Mouse (Mus musculus) heart, adult 2 months (tissue): ENCODE data around the gene Hs3st1. TPM values are rescaled to one million over a fixed set of nuclear protein-coding genes. Genes with fewer than 3 reads are reported as not detected.

Experiments used
- DNase-seq, 2 experiments: peaks; one replicate each; pipeline ENCODE4 v3.0.0; 2021
- H3K27ac ChIP-seq: fragments of 200-600 bp; 2 replicates; pipeline ENCODE4 v1.8.1; 2022
- H3K27me3 ChIP-seq: fragments of 200-500 bp; 2 replicates; pipeline ENCODE4 v1.6.1; 2012; ENCODE audit warnings: mild to moderate bottlenecking, low read length, inconsistent platforms, mixed read lengths; ENCODE audit not compliant: control insufficient read depth, insufficient read depth
- H3K36me3 ChIP-seq: fragments of 200-500 bp; 2 replicates; pipeline ENCODE4 v1.6.1; 2012; ENCODE audit warnings: low read length, inconsistent platforms; ENCODE audit not compliant: control insufficient read depth, insufficient read depth
- H3K4me1 ChIP-seq: fragments of 200-500 bp; 2 replicates; pipeline ENCODE4 v1.6.1; 2011; ENCODE audit warnings: low read length; ENCODE audit not compliant: control insufficient read depth, insufficient read depth
- H3K4me3 ChIP-seq: fragments of 200-600 bp; 2 replicates; pipeline ENCODE4 v1.8.1; 2022
- H3K79me2 ChIP-seq: fragments of 200-500 bp; replicated peaks from 2 replicates; pipeline ENCODE4 v1.6.1; 2012; ENCODE audit warnings: mild to moderate bottlenecking, inconsistent platforms, low read length, moderate library complexity, mixed read lengths; ENCODE audit not compliant: control insufficient read depth, insufficient read depth
- H3K9ac ChIP-seq: fragments of 200-500 bp; 2 replicates; pipeline ENCODE4 v1.6.1; 2012; ENCODE audit warnings: low read depth, mild to moderate bottlenecking, control low read depth, inconsistent platforms, low read length, mixed read lengths
- CTCF ChIP-seq: fragments of 200-600 bp; IDR thresholded peaks from 2 replicates; pipeline ENCODE4 v1.8.1; 2022; ENCODE audit warnings: antibody characterized with exemption, mild to moderate bottlenecking, moderate library complexity
- EP300 ChIP-seq: fragments of 200-500 bp; IDR thresholded peaks from 2 replicates; pipeline ENCODE4 v1.6.1; 2011; ENCODE audit warnings: low read depth, low read length, control low read depth; ENCODE audit not compliant: insufficient read depth
- POLR2A ChIP-seq: fragments of 200-500 bp; IDR thresholded peaks from 2 replicates; pipeline ENCODE4 v1.6.1; 2011; ENCODE audit warnings: mild to moderate bottlenecking, low read depth, low read length, control low read depth; ENCODE audit not compliant: insufficient read depth
- WGBS: fragments of 180-500 bp; shearing (Covaris S2); methylation state at CpG from one replicate; pipeline ENCODE4 v1.1.7; 2018; 5-methylcytosine and 5-hydroxymethylcytosine counted together
- intact Hi-C: fragments of 180-260 bp; cut with DNase I; formaldehyde crosslinking; loops from one replicate; pipeline ENCODE4 v1.15.1; 2025
- polyA plus RNA-seq: library from polyadenylated mRNA; depleted of rRNA; stranded (reverse); fragments of >200 nt; gene quantifications from 2 replicates; pipeline ENCODE4 v1.2.3, GENCODE M21; 2012
- total RNA-seq, 2 experiments: library from RNA; stranded (reverse); gene quantifications; 2 replicates each; pipeline ENCODE4 v1.2.3; 2021

Gene Hs3st1
- total and polyA plus RNA-seq, 3 experiments = 4.3 to 13.3 (median 7.5) TPM

- Histone ChIP-seq H3K9ac (no peak overlapping the region), H3K36me3 (no peaks in the 10 kb centered on the region), H3K4me3 (no peak overlapping the region), H3K27ac (no peak overlapping the region), H3K27me3 (no peaks in the 10 kb centered on the region), H3K79me2 (no peaks in the 10 kb centered on the region), H3K4me1 (no peaks in the 10 kb centered on the region)
- intact Hi-C loops = no loop called here
- TF ChIP-seq CTCF (no peak), POLR2A (no peak)
- 51% methylated on average over 5 of the region's 5 CpGs for WGBS
- no peak for DNase-seq
Measured at GRCm38 (mm10) chr5:39733013-39733749, 22.1 kb downstream of the Hs3st1 start.

GRCm38 (mm10) chr5:39715694-39716550, 39.4 kb downstream of the Hs3st1 start:
- intact Hi-C loops = no loop called here
- TF ChIP-seq EP300 (no peak), CTCF (no peak), POLR2A (no peak)
- Histone ChIP-seq H3K27ac (no peak overlapping the region), H3K4me1 (no peaks in the 10 kb centered on the region), H3K79me2 (no peaks in the 10 kb centered on the region), H3K4me3 (no peak overlapping the region), H3K36me3 (no peaks in the 10 kb centered on the region), H3K9ac (no peak overlapping the region), H3K27me3 (no peaks in the 10 kb centered on the region)
- no peak for DNase-seq
- 64% methylated on average over 13 of the region's 13 CpGs for WGBS

- no peak for DNase-seq
- H3K79me2 ChIP-seq = no peaks in the 10 kb centered on the region
- no peaks in the 10 kb centered on the region for H3K27me3 ChIP-seq
- 61% methylated on average over 5 of the region's 5 CpGs for WGBS
- H3K27ac ChIP-seq = no peak overlapping the region
- no peak overlapping the region for H3K4me3 ChIP-seq
- intact Hi-C loops = no loop called here
- H3K36me3 ChIP-seq = no peaks in the 10 kb centered on the region
- H3K9ac ChIP-seq = no peak overlapping the region
- TF ChIP-seq EP300 (no peak), CTCF (no peak), POLR2A (no peak)
- H3K4me1 ChIP-seq = no peaks in the 10 kb centered on the region
Measured at GRCm38 (mm10) chr5:39715193-39715592, 40.1 kb downstream of the Hs3st1 start.

DNA sequence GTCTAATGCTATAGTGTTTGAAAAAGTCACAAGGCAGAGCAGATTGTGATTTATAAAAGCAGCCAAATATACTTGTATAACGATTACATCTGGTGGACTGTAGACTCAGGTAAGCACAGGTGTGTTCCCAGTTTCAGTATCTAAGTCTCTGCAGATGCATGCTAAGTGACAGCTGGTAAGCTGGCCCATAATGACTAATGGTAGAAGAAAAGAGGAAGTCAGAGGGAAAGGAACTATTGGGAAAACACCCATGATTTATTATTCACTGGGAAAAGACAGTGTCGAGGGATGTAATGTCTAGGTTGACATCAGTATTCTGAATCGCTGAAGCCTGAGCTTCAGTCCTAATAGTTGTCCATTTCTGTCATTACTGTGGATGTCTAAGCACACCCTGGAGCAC, 49.7 kb downstream of the Hs3st1 start:
- H3K27ac ChIP-seq = no peak overlapping the region
- H3K4me1 ChIP-seq = no peaks in the 10 kb centered on the region
- no peak for TF ChIP-seq CTCF
- no peaks in the 10 kb centered on the region for H3K27me3 ChIP-seq
- no peaks in the 10 kb centered on the region for H3K79me2 ChIP-seq
- WGBS = 71% methylated on average over 3 of the region's 3 CpGs
- no peak overlapping the region for H3K9ac ChIP-seq
- DNase-seq = no peak
- no peaks in the 10 kb centered on the region for H3K36me3 ChIP-seq
- H3K4me3 ChIP-seq = no peak overlapping the region
- intact Hi-C loops = no loop called here

DNA sequence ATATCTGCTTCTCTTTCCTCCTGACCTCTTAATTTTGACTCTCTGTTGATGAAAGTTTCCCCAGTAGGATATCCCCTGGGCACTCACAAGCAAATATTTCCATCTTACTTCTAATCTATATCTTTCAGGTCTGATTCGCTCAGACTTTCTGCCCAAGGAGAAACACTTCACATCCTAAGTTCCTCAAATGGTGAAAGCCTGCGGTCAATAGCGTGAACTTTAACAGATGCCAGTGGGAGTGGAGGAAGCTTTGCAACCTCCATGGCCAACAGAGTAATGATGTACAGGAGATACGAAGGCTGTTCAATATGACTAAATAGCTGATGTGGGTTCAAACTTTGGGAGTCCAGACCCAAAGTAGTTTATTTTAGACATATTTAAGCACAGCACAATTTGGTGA, 94.4 kb downstream of the Hs3st1 start:
- Histone ChIP-seq H3K4me1 (no peaks in the 10 kb centered on the region), H3K27ac (no peak overlapping the region), H3K9ac (no peak overlapping the region), H3K27me3 (no peaks in the 10 kb centered on the region), H3K79me2 (no peaks in the 10 kb centered on the region), H3K36me3 (no peaks in the 10 kb centered on the region), H3K4me3 (no peak overlapping the region)
- no peak for DNase-seq
- 91% methylated on average over 4 of the region's 4 CpGs for WGBS
- no peak for TF ChIP-seq CTCF
- no peak for TF ChIP-seq EP300
- no peak for TF ChIP-seq POLR2A
- intact Hi-C loops = no loop called here

DNA sequence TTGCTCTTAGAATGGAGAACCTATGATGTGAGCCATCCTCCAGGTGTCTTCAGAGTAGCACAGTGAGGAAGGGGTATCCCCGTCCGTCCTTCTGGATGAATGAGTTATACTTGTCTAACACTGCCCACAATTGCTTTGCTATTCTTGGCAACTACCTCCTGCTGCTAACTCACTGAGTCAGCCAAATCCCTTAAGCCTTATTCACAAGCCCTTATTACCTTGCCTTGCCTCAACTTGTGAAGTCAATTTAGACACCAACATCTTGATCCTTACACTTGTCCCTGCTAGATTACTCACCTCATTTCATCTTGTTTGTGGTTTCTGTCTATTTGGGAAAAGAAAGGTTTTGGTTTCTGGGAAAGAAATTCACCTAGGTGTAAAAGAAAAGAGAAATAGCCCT, 95.9 kb downstream of the Hs3st1 start:
- no peaks in the 10 kb centered on the region for H3K79me2 ChIP-seq
- H3K4me1 ChIP-seq = no peaks in the 10 kb centered on the region
- no peak overlapping the region for H3K9ac ChIP-seq
- DNase-seq = no peak
- TF ChIP-seq POLR2A (no peak), EP300 (no peak), CTCF (no peak)
- 65% methylated on average over 2 of the region's 2 CpGs for WGBS
- H3K27ac ChIP-seq = no peak overlapping the region
- no peaks in the 10 kb centered on the region for H3K27me3 ChIP-seq
- intact Hi-C loops = no loop called here
- no peaks in the 10 kb centered on the region for H3K36me3 ChIP-seq
- H3K4me3 ChIP-seq = no peak overlapping the region
